Mouse (Mus musculus): Measurements from ENCODE around the gene Mog.

DNA sequence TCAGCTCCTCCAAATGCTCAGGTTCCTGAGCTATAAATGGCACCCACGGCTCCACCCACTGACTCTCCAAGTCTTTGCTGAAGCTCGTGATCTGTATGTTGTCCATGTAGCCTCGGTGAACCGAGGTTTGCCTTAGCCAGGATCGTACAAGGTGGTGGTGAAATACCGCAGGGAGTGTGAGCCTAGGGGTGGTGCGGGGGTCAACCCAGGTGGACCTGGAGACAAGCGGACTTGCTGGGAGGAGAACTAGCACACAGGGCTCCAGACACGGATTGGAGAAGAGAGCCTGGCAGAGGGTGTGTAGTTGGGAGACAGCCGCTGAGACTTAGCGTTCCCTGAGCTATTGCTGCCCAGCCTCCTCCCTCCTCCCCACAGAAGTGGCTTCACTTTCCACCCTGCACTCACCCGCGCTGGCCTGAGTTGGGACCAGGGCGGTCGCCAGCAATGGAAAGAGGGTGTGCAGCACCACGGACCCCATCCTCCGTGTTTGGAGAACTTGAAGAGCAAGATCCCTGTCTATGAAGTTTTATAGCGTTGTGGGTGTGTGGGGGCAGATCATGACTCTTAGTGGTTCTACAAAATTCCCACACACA lies 41.9 kb downstream of the Mog start, which contains the start of gene 2410137M14Rik:
- TF ChIP-seq POLR2A (IDR thresholded peaks at IDR 0.05; ENCODE audit: control insufficient read depth, extremely low read depth, insufficient read depth, low read length, poor library complexity): no peak
- no peak for TF ChIP-seq CTCF (IDR thresholded peaks at IDR 0.05; ENCODE audit: borderline replicate concordance, control insufficient read depth, extremely low read depth, insufficient read depth, low read length, poor library complexity)

All from thymus, adult 2 months (tissue).